Mouse (Mus musculus): ENCODE results near the gene Kcnj13. TPM values are rescaled to one million over a fixed set of nuclear protein-coding genes. Genes with fewer than 3 reads are reported as not detected.

Gene Kcnj13
- 1.4 and 2.4 TPM in 2 replicates for polyA plus RNA-seq (2015; fragmentation: Nextera tagmentation; extraction: Ambion mirVana)

- Histone ChIP-seq H3K4me3 (no peak within 1 kb of the TSS), H3K9ac (no peak within 1 kb of the TSS), H3K9me3 (no peaks in the 10 kb centered on the region), H3K36me3 (peaks cover 23% of the 10 kb centered on the region), H3K27ac (no peak within 1 kb of the TSS), H3K4me2 (no peak within 1 kb of the TSS), H3K27me3 (no peaks in the 10 kb centered on the region), H3K4me1 (peaks cover 9% of the 10 kb centered on the region)
- no peak for ATAC-seq (ENCODE audit: insufficient number of reproducible peaks, insufficient read depth, low FRiP score, low TSS enrichment, low read depth)
- 38% methylated on average over 6 of the region's 6 CpGs for WGBS
Measured at GRCm38 (mm10) chr1:87394594-87394993, at the start of gene Kcnj13. Gene Kcnj13 (minus strand): TSS chr1:87394729.

- WGBS = 85% methylated on average over 6 of the region's 6 CpGs
- peaks cover 74% of the 10 kb centered on the region for H3K36me3 ChIP-seq
Measured at GRCm38 (mm10) chr1:87436583-87436982, 42.1 kb upstream of the Kcnj13 start.

GRCm38 (mm10) chr1:87435125-87435524 lies 40.6 kb upstream of the Kcnj13 start:
- H3K9me3 ChIP-seq = no peaks in the 10 kb centered on the region
- no peak overlapping the region for H3K4me2 ChIP-seq
- no peak overlapping the region for H3K9ac ChIP-seq
- H3K27me3 ChIP-seq = no peaks in the 10 kb centered on the region
- peaks cover 72% of the 10 kb centered on the region for H3K36me3 ChIP-seq
- H3K27ac ChIP-seq = no peak overlapping the region
- no peak for ATAC-seq (ENCODE audit: insufficient number of reproducible peaks, insufficient read depth, low FRiP score, low TSS enrichment, low read depth)
- H3K4me3 ChIP-seq = no peak overlapping the region
- WGBS = 91% methylated on average over 2 of the region's 2 CpGs
- no peaks in the 10 kb centered on the region for H3K4me1 ChIP-seq

More at GRCm38 (mm10) chr1:87436583-87436982, 42.1 kb upstream of the Kcnj13 start:
- Histone ChIP-seq H3K27me3 (no peaks in the 10 kb centered on the region), H3K4me3 (no peak overlapping the region), H3K9ac (no peak overlapping the region), H3K9me3 (no peaks in the 10 kb centered on the region), H3K4me2 (no peak overlapping the region), H3K27ac (no peak overlapping the region), H3K4me1 (no peaks in the 10 kb centered on the region)
- ATAC-seq (ENCODE audit: insufficient number of reproducible peaks, insufficient read depth, low FRiP score, low TSS enrichment, low read depth) = no peak

- H3K4me1 ChIP-seq = no peaks in the 10 kb centered on the region
- no peaks in the 10 kb centered on the region for H3K27me3 ChIP-seq
- no peak for ATAC-seq (ENCODE audit: insufficient number of reproducible peaks, insufficient read depth, low FRiP score, low TSS enrichment, low read depth)
- no peak overlapping the region for H3K27ac ChIP-seq
- WGBS = 88% methylated on average over 4 of the region's 4 CpGs
- peaks cover 48% of the 10 kb centered on the region for H3K36me3 ChIP-seq
- H3K9ac ChIP-seq = no peak overlapping the region
- H3K4me2 ChIP-seq = no peak overlapping the region
- no peak overlapping the region for H3K4me3 ChIP-seq
- no peaks in the 10 kb centered on the region for H3K9me3 ChIP-seq
Measured at GRCm38 (mm10) chr1:87418733-87419132, 24.2 kb upstream of the Kcnj13 start.

- no peak for ATAC-seq (ENCODE audit: insufficient number of reproducible peaks, insufficient read depth, low FRiP score, low TSS enrichment, low read depth)
- Histone ChIP-seq H3K9me3 (no peaks in the 10 kb centered on the region), H3K27ac (no peak overlapping the region), H3K4me1 (no peaks in the 10 kb centered on the region), H3K27me3 (no peaks in the 10 kb centered on the region), H3K9ac (no peak overlapping the region), H3K4me2 (no peak overlapping the region), H3K4me3 (no peak overlapping the region), H3K36me3 (peaks cover 81% of the 10 kb centered on the region)
- WGBS = 89% methylated on average over 4 of the region's 4 CpGs
Measured at GRCm38 (mm10) chr1:87409380-87409779, 14.9 kb upstream of the Kcnj13 start.

GRCm38 (mm10) chr1:87406012-87406411 lies 11.5 kb upstream of the Kcnj13 start:
- Histone ChIP-seq H3K4me1 (no peaks in the 10 kb centered on the region), H3K27me3 (no peaks in the 10 kb centered on the region), H3K9me3 (no peaks in the 10 kb centered on the region), H3K36me3 (peaks cover 64% of the 10 kb centered on the region), H3K4me2 (no peak overlapping the region), H3K4me3 (no peak overlapping the region), H3K27ac (no peak overlapping the region), H3K9ac (no peak overlapping the region)
- no peak for ATAC-seq (ENCODE audit: insufficient number of reproducible peaks, insufficient read depth, low FRiP score, low TSS enrichment, low read depth)

GRCm38 (mm10) chr1:87404710-87405109 lies 10.2 kb upstream of the Kcnj13 start:
- WGBS = 88% methylated on average over 1 of the region's 1 CpGs
- peaks cover 53% of the 10 kb centered on the region for H3K36me3 ChIP-seq
- no peak overlapping the region for H3K4me2 ChIP-seq
- H3K27me3 ChIP-seq = no peaks in the 10 kb centered on the region
- no peak overlapping the region for H3K9ac ChIP-seq
- H3K9me3 ChIP-seq = no peaks in the 10 kb centered on the region
- no peak for ATAC-seq (ENCODE audit: insufficient number of reproducible peaks, insufficient read depth, low FRiP score, low TSS enrichment, low read depth)
- H3K4me3 ChIP-seq = no peak overlapping the region
- H3K4me1 ChIP-seq = no peaks in the 10 kb centered on the region
- no peak overlapping the region for H3K27ac ChIP-seq

GRCm38 (mm10) chr1:87396923-87397586 lies 2.5 kb upstream of the Kcnj13 start:
- Histone ChIP-seq H3K4me3 (no peak overlapping the region), H3K36me3 (peaks cover 5% of the 10 kb centered on the region), H3K27me3 (no peaks in the 10 kb centered on the region), H3K4me1 (peaks cover 9% of the 10 kb centered on the region), H3K27ac (peak overlapping the region; percentile 60; the same call in 1 of the 2 replicates), H3K9me3 (no peaks in the 10 kb centered on the region), H3K4me2 (no peak overlapping the region), H3K9ac (no peak overlapping the region)
- 71% methylated on average over 7 of the region's 7 CpGs for WGBS
- ATAC-seq (ENCODE audit: insufficient number of reproducible peaks, insufficient read depth, low FRiP score, low TSS enrichment, low read depth) = no peak

GRCm38 (mm10) chr1:87393444-87394195 lies 909 bp downstream of the Kcnj13 start:
- Histone ChIP-seq H3K9ac (no peak overlapping the region), H3K27me3 (no peaks in the 10 kb centered on the region), H3K9me3 (no peaks in the 10 kb centered on the region), H3K4me1 (peaks cover 9% of the 10 kb centered on the region), H3K4me3 (no peak overlapping the region), H3K27ac (no peak overlapping the region), H3K4me2 (no peak overlapping the region), H3K36me3 (peaks cover 28% of the 10 kb centered on the region)
- WGBS = 85% methylated on average over 3 of the region's 3 CpGs
- ATAC-seq (ENCODE audit: insufficient number of reproducible peaks, insufficient read depth, low FRiP score, low TSS enrichment, low read depth) = no peak

GRCm38 (mm10) chr1:87386436-87387092 lies 8.0 kb downstream of the Kcnj13 start:
- 89% methylated on average over 9 of the region's 9 CpGs for WGBS
- H3K27ac ChIP-seq = no peak overlapping the region
- H3K4me3 ChIP-seq = no peak overlapping the region
- peaks cover 32% of the 10 kb centered on the region for H3K36me3 ChIP-seq
- H3K9ac ChIP-seq = no peak overlapping the region
- ATAC-seq (ENCODE audit: insufficient number of reproducible peaks, insufficient read depth, low FRiP score, low TSS enrichment, low read depth) = no peak
- H3K4me2 ChIP-seq = no peak overlapping the region
- H3K27me3 ChIP-seq = no peaks in the 10 kb centered on the region
- no peaks in the 10 kb centered on the region for H3K4me1 ChIP-seq
- H3K9me3 ChIP-seq = no peaks in the 10 kb centered on the region

- Histone ChIP-seq H3K9me3 (no peaks in the 10 kb centered on the region), H3K27me3 (no peaks in the 10 kb centered on the region), H3K4me3 (no peak overlapping the region), H3K4me2 (no peak overlapping the region), H3K9ac (no peak overlapping the region), H3K27ac (no peak overlapping the region; the same call in 1 of the 2 replicates), H3K36me3 (peaks cover 25% of the 10 kb centered on the region), H3K4me1 (no peaks in the 10 kb centered on the region)
- WGBS = 90% methylated on average over 3 of the region's 3 CpGs
- no peak for ATAC-seq (ENCODE audit: insufficient number of reproducible peaks, insufficient read depth, low FRiP score, low TSS enrichment, low read depth)
Measured at GRCm38 (mm10) chr1:87381152-87381551, 13.4 kb downstream of the Kcnj13 start.
